Mouse (Mus musculus): ENCODE data around the gene Pla2g12b. TPM values are rescaled to one million over a fixed set of nuclear protein-coding genes. Genes with fewer than 3 reads are reported as not detected.
"Not testable (repeated sequence)": the region's sequence is repeated elsewhere in the genome, so short reads cannot be mapped to it uniquely, and the experiment has no call there.

Gene Pla2g12b
- total and polyA plus RNA-seq, 3 experiments: not detected

GRCm38 (mm10) chr10:59378728-59379127 is 24.7 kb upstream of the Pla2g12b start:
- no peaks in the 10 kb centered on the region for H3K27me3 ChIP-seq (ENCODE audit: insufficient read depth, low read length)
- peaks cover 14% of the 10 kb centered on the region for H3K36me3 ChIP-seq (replicated peaks)
- no peak for DNase-seq (ENCODE audit: low spot score)
- H3K4me1 ChIP-seq (ENCODE audit: insufficient read depth, low read depth, low read length): peaks cover 8% of the 10 kb centered on the region
- H3K4me3 ChIP-seq (ENCODE audit: low read depth, low read length): no peak overlapping the region
- no peak for ATAC-seq (ENCODE audit: extremely low read depth, insufficient number of reproducible peaks, low FRiP score, poor library complexity, severe bottlenecking)
- no peak for TF ChIP-seq TAL1 (conservative IDR thresholded peaks at IDR 0.05; ENCODE audit: low read depth, low read length)
- TF ChIP-seq POLR2AphosphoS5 (IDR thresholded peaks at IDR 0.05; ENCODE audit: insufficient replicate concordance, low read depth, low read length): no peak
- TF ChIP-seq GATA2 (IDR thresholded peaks at IDR 0.05; ENCODE audit: borderline replicate concordance, low read depth, low read length): no peak
- TF ChIP-seq GATA1 (IDR thresholded peaks at IDR 0.05; ENCODE audit: borderline replicate concordance, low read length): no peak
- no peak for TF ChIP-seq CTCF (IDR thresholded peaks at IDR 0.05; ENCODE audit: low read depth, low read length)
- no peaks in the 10 kb centered on the region for H3K9me3 ChIP-seq (replicated peaks)

GRCm38 (mm10) chr10:59379927-59380326 is 23.5 kb upstream of the Pla2g12b start:
- DNase-seq (ENCODE audit: low spot score) (no peak), ATAC-seq (ENCODE audit: extremely low read depth, insufficient number of reproducible peaks, low FRiP score, poor library complexity, severe bottlenecking) (no peak)

GRCm38 (mm10) chr10:59380411-59380821 is 23.0 kb upstream of the Pla2g12b start:
- H3K27me3 ChIP-seq (ENCODE audit: insufficient read depth, low read length): no peaks in the 10 kb centered on the region
- peaks cover 3% of the 10 kb centered on the region for H3K36me3 ChIP-seq (replicated peaks)
- H3K4me3 ChIP-seq (ENCODE audit: low read depth, low read length): no peak overlapping the region
- peaks cover 8% of the 10 kb centered on the region for H3K4me1 ChIP-seq (ENCODE audit: insufficient read depth, low read depth, low read length)
- TF ChIP-seq POLR2AphosphoS5 (IDR thresholded peaks at IDR 0.05; ENCODE audit: insufficient replicate concordance, low read depth, low read length) (no peak), GATA1 (IDR thresholded peaks at IDR 0.05; ENCODE audit: borderline replicate concordance, low read length) (no peak), CTCF (IDR thresholded peaks at IDR 0.05; ENCODE audit: low read depth, low read length) (no peak), TAL1 (conservative IDR thresholded peaks at IDR 0.05; ENCODE audit: low read depth, low read length) (no peak), GATA2 (IDR thresholded peaks at IDR 0.05; ENCODE audit: borderline replicate concordance, low read depth, low read length) (no peak)
- H3K9me3 ChIP-seq (replicated peaks): no peaks in the 10 kb centered on the region
- ATAC-seq (ENCODE audit: extremely low read depth, insufficient number of reproducible peaks, low FRiP score, poor library complexity, severe bottlenecking) (no peak), DNase-seq (ENCODE audit: low spot score) (no peak)

More at GRCm38 (mm10) chr10:59379927-59380326, 23.5 kb upstream of the Pla2g12b start:
- H3K4me3 ChIP-seq (ENCODE audit: low read depth, low read length): no peak overlapping the region
- peaks cover 4% of the 10 kb centered on the region for H3K36me3 ChIP-seq (replicated peaks)
- no peaks in the 10 kb centered on the region for H3K27me3 ChIP-seq (ENCODE audit: insufficient read depth, low read length)
- H3K4me1 ChIP-seq (ENCODE audit: insufficient read depth, low read depth, low read length): peaks cover 8% of the 10 kb centered on the region
- no peaks in the 10 kb centered on the region for H3K9me3 ChIP-seq (replicated peaks)
- TF ChIP-seq CTCF (IDR thresholded peaks at IDR 0.05; ENCODE audit: low read depth, low read length) (no peak), POLR2AphosphoS5 (IDR thresholded peaks at IDR 0.05; ENCODE audit: insufficient replicate concordance, low read depth, low read length) (no peak), TAL1 (conservative IDR thresholded peaks at IDR 0.05; ENCODE audit: low read depth, low read length) (no peak), GATA1 (IDR thresholded peaks at IDR 0.05; ENCODE audit: borderline replicate concordance, low read length) (no peak), GATA2 (IDR thresholded peaks at IDR 0.05; ENCODE audit: borderline replicate concordance, low read depth, low read length) (no peak)

GRCm38 (mm10) chr10:59381563-59381962 is 21.9 kb upstream of the Pla2g12b start:
- not testable (repeated sequence) for H3K36me3 ChIP-seq (replicated peaks); H3K4me1 ChIP-seq (ENCODE audit: insufficient read depth, low read depth, low read length); ATAC-seq (ENCODE audit: extremely low read depth, insufficient number of reproducible peaks, low FRiP score, poor library complexity, severe bottlenecking); DNase-seq (ENCODE audit: low spot score); H3K9me3 ChIP-seq (replicated peaks); H3K27me3 ChIP-seq (ENCODE audit: insufficient read depth, low read length); H3K4me3 ChIP-seq (ENCODE audit: low read depth, low read length)

- H3K36me3 ChIP-seq (replicated peaks): no peaks in the 10 kb centered on the region
- peaks cover 8% of the 10 kb centered on the region for H3K4me1 ChIP-seq (ENCODE audit: insufficient read depth, low read depth, low read length)
- no peak overlapping the region for H3K4me3 ChIP-seq (ENCODE audit: low read depth, low read length)
- ATAC-seq (ENCODE audit: extremely low read depth, insufficient number of reproducible peaks, low FRiP score, poor library complexity, severe bottlenecking): no peak
- no peak for DNase-seq (ENCODE audit: low spot score)
- no peaks in the 10 kb centered on the region for H3K27me3 ChIP-seq (ENCODE audit: insufficient read depth, low read length)
- peaks cover 5% of the 10 kb centered on the region for H3K9me3 ChIP-seq (replicated peaks)
- TF ChIP-seq GATA1 (IDR thresholded peaks at IDR 0.05; ENCODE audit: borderline replicate concordance, low read length) (no peak), TAL1 (conservative IDR thresholded peaks at IDR 0.05; ENCODE audit: low read depth, low read length) (no peak), GATA2 (IDR thresholded peaks at IDR 0.05; ENCODE audit: borderline replicate concordance, low read depth, low read length) (no peak), POLR2AphosphoS5 (IDR thresholded peaks at IDR 0.05; ENCODE audit: insufficient replicate concordance, low read depth, low read length) (no peak), CTCF (IDR thresholded peaks at IDR 0.05; ENCODE audit: low read depth, low read length) (no peak)
Measured at GRCm38 (mm10) chr10:59386951-59387350, 16.5 kb upstream of the Pla2g12b start.

GRCm38 (mm10) chr10:59389652-59390051 is 13.8 kb upstream of the Pla2g12b start:
- Histone ChIP-seq H3K4me1 (ENCODE audit: insufficient read depth, low read depth, low read length) (peaks cover 19% of the 10 kb centered on the region), H3K36me3 (replicated peaks) (no peaks in the 10 kb centered on the region), H3K9me3 (replicated peaks) (peaks cover 5% of the 10 kb centered on the region), H3K4me3 (ENCODE audit: low read depth, low read length) (no peak overlapping the region), H3K27me3 (ENCODE audit: insufficient read depth, low read length) (no peaks in the 10 kb centered on the region)
- DNase-seq (ENCODE audit: low spot score) (no peak), ATAC-seq (ENCODE audit: extremely low read depth, insufficient number of reproducible peaks, low FRiP score, poor library complexity, severe bottlenecking) (no peak)
- no peak for TF ChIP-seq CTCF (IDR thresholded peaks at IDR 0.05; ENCODE audit: low read depth, low read length)

- no peak for TF ChIP-seq GATA1 (IDR thresholded peaks at IDR 0.05; ENCODE audit: borderline replicate concordance, low read length)
- TF ChIP-seq TAL1 (conservative IDR thresholded peaks at IDR 0.05; ENCODE audit: low read depth, low read length): no peak
- TF ChIP-seq GATA2 (IDR thresholded peaks at IDR 0.05; ENCODE audit: borderline replicate concordance, low read depth, low read length): no peak
- no peak for TF ChIP-seq CTCF (IDR thresholded peaks at IDR 0.05; ENCODE audit: low read depth, low read length)
- no peak for TF ChIP-seq POLR2AphosphoS5 (IDR thresholded peaks at IDR 0.05; ENCODE audit: insufficient replicate concordance, low read depth, low read length)
- peaks cover 5% of the 10 kb centered on the region for H3K9me3 ChIP-seq (replicated peaks)
- DNase-seq (ENCODE audit: low spot score) (no peak), ATAC-seq (ENCODE audit: extremely low read depth, insufficient number of reproducible peaks, low FRiP score, poor library complexity, severe bottlenecking) (peak; percentile 45)
- H3K36me3 ChIP-seq (replicated peaks): no peaks in the 10 kb centered on the region
- no peaks in the 10 kb centered on the region for H3K27me3 ChIP-seq (ENCODE audit: insufficient read depth, low read length)
- no peak overlapping the region; the same call in 1 of the 2 replicates for H3K4me3 ChIP-seq (ENCODE audit: low read depth, low read length)
- peaks cover 19% of the 10 kb centered on the region for H3K4me1 ChIP-seq (ENCODE audit: insufficient read depth, low read depth, low read length)
Measured at GRCm38 (mm10) chr10:59391907-59392306, 11.6 kb upstream of the Pla2g12b start.

- DNase-seq (ENCODE audit: low spot score); H3K36me3 ChIP-seq (replicated peaks); H3K9me3 ChIP-seq (replicated peaks); H3K4me3 ChIP-seq (ENCODE audit: low read depth, low read length); ATAC-seq (ENCODE audit: extremely low read depth, insufficient number of reproducible peaks, low FRiP score, poor library complexity, severe bottlenecking); H3K27me3 ChIP-seq (ENCODE audit: insufficient read depth, low read length): not testable (repeated sequence)
- peaks cover 19% of the 10 kb centered on the region for H3K4me1 ChIP-seq (ENCODE audit: insufficient read depth, low read depth, low read length)
Measured at GRCm38 (mm10) chr10:59395461-59395860, 8.0 kb upstream of the Pla2g12b start, which contains the start of gene Gm10273. Gene Gm10273, plus strand, starts transcription at chr10:59395632.

All from G1E (cell line).